Mouse (Mus musculus) E14TG2a.4 (cell line): ENCODE results near the gene Hcrtr1.

ENCODE experiments used
- CTCF ChIP-seq: conservative IDR thresholded peaks from 2 replicates; pipeline ENCODE4 v1.5.1; 2014; ENCODE audit warnings: low read length
- POU5F1 ChIP-seq: IDR thresholded peaks from 2 replicates; pipeline ENCODE4 v1.6.1; 2014; ENCODE audit warnings: low read length, borderline replicate concordance

GRCm38 (mm10) chr4:130173060-130173822, 34.1 kb upstream of the Hcrtr1 start:
- no peak for TF ChIP-seq CTCF
- TF ChIP-seq POU5F1 = no peak
